Mouse (Mus musculus): Measurements from ENCODE around the gene Dmwd.
A peak's percentile ranks its signal among the peaks of the same experiment; 100 is the strongest.
"Not testable (repeated sequence)": the region's sequence is repeated elsewhere in the genome, so short reads cannot be mapped to it uniquely, and the experiment has no call there.

Gene Dmwd

DNA sequence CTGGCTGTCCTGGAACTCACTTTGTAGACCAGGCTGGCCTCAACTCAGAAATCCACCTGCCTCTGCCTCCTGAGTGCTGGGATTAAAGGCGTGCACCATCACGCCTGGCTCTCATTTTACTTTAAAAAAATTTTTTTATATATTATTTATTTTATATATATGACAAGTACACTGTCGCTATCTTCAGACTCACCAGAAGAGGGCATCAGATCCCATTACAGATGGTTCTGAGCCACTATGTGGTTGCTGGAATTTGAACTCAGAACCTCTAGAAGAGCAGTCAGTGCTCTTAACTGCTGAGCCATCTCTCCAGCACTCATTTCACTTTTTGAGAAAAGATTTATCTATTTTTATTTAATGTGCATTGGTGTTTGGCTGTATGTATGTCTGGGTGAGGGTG lies 5.0 kb upstream of the Dmwd start:
- DNase-seq (ENCODE audit: low spot score in 2 of 2) = not testable (repeated sequence)

DNA sequence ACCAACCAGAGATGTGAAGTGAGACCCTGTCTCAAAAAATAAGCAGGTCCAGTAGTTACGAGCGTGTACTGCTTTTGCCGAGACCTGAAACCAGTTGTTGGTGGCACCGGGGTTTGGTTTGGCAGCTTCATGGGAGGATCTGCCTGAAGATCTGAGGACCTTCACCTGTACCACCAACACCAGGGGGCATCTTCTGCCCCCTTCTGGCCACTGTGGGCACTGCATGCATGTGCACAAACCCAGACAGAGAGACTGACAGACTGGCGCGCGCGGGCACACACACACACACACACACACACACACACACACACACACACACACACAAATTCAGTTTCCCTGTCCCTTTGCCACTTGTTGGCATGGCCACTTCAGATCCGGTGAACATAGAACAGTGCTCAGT lies 2.5 kb upstream of the Dmwd start:
- DNase-seq (ENCODE audit: low spot score in 2 of 2) = peak in 1 of 2 experiments; percentile 5

- DNase-seq (ENCODE audit: low spot score in 2 of 2) = no peak
Observed at GRCm38 (mm10) chr7:19074494-19074893, 1.5 kb upstream of the Dmwd start.

- no peak for DNase-seq (ENCODE audit: low spot score in 2 of 2)
Observed at GRCm38 (mm10) chr7:19075231-19075630, 796 bp upstream of the Dmwd start.

DNA sequence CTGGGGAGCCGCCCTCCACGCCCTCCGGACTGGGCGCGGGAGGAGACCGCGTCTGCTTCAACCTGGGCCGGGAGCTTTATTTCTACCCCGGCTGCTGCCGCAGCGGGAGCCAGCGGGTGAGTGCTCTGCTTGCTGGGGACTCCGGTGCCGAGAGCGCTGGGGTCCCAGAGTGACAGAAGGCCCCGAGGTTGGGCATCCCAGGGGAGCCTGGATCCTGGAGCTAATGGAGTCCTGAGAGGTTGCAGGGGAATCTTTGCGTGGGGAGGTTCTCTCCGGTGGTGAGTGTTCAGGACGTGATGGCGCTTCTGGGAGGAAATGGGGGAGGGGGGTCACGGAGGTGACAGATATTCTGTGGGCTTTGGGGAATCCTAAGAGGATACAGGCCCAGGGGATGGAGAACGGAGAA lies 562 bp downstream of the Dmwd start:
- no peak for DNase-seq (ENCODE audit: low spot score in 2 of 2)

DNA sequence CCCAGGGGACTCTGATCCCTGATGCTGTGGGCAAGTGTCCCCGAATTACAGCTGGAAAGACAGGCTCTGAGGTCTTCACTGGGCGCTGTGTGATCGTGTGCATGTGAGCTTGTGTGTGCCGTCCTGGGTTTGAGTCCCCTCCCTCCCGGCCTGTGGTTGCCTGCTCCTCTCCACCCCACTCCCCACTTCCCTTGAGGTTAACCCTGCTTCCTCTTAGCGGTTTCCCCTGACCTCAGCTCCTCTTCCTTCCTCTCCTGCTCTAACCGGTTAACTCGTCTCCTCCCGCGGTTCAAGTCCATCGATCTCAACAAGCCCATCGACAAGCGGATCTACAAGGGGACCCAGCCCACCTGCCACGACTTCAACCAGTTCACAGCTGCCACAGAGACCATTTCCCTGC lies 1.7 kb downstream of the Dmwd start:
- no peak for DNase-seq (ENCODE audit: low spot score in 2 of 2)

GRCm38 (mm10) chr7:19078732-19079131 lies 2.7 kb downstream of the Dmwd start:
- DNase-seq (ENCODE audit: low spot score in 2 of 2) = no peak

GRCm38 (mm10) chr7:19080451-19080950 lies 4.5 kb downstream of the Dmwd start:
- no peak for DNase-seq (ENCODE audit: low spot score in 2 of 2)

DNA sequence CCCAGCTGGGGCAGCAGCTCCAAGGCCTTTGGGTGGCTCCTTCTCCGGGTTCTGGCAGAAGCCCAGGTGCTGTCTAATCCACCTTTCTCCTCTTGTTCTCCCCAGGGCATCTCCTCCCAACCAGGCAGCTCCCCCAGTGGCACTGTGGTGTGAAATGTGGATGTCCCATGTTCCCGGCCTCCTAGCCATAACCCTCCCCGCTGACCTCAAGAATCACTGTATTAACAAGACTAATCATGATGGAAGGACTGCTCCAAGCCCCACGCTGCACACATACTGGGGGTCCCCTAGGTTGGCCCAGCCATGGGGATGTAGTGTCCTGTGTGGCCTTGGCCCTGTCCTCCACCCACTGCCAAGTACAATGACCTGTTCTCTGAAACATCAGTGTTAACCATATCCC lies 6.1 kb downstream of the Dmwd start:
- DNase-seq (ENCODE audit: low spot score in 2 of 2) = no peak

GRCm38 (mm10) chr7:19083096-19083495 lies 7.1 kb downstream of the Dmwd start:
- DNase-seq (ENCODE audit: low spot score in 2 of 2) = no peak

- DNase-seq (ENCODE audit: low spot score in 2 of 2) = no peak
Observed at GRCm38 (mm10) chr7:19083701-19084100, 7.7 kb downstream of the Dmwd start, which contains the start of gene Dmpk. Gene Dmpk (plus strand): TSS chr7:19083849.

DNA sequence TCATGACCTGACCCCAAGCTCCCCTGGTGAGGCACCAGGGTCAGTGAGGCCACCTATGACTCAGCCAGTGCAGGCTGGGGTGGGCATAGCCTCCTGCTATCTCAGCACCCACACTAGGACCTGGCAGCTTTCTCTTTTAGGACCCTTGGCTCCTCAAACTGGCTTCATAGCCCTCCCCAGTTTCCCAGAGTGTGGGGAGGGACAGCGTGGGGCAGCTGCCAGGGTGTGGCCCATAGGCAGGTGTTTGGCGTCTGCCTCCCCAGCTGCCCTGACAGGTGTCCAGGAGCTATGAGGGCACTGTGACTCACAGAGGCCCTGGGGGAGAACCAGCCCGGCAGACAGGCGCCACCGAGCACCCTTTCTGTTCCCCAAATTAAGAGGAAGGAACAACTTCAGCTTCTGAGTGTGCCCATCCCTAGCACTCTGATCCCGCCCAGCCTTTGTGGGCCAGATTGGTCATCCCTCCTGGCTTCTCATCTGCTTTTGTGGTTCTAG lies 8.3 kb downstream of the Dmwd start:
- DNase-seq (ENCODE audit: low spot score in 2 of 2) = no peak

GRCm38 (mm10) chr7:19084921-19085473 lies 9.0 kb downstream of the Dmwd start:
- DNase-seq (ENCODE audit: low spot score in 2 of 2) = no peak

DNA sequence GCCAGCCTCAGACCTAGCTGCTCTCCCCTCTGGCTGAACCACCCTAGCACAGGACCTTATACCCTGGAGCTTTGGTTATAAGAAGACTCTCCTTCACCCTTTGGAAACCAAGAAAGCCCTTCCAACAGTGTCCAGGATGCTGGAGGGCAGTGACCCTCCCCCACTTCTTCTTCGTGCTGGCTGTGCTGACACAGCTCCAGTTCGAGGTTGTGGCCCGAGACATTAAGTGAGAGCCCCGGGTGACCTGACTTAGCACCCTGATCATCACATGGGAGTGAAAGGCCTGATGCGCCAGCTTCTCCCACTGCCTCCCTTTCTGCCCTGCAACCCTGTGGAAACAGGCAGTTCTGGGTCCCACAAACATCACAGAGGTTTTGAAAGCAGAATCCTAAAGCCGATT lies 9.5 kb downstream of the Dmwd start:
- DNase-seq (ENCODE audit: low spot score in 2 of 2) = no peak

DNA sequence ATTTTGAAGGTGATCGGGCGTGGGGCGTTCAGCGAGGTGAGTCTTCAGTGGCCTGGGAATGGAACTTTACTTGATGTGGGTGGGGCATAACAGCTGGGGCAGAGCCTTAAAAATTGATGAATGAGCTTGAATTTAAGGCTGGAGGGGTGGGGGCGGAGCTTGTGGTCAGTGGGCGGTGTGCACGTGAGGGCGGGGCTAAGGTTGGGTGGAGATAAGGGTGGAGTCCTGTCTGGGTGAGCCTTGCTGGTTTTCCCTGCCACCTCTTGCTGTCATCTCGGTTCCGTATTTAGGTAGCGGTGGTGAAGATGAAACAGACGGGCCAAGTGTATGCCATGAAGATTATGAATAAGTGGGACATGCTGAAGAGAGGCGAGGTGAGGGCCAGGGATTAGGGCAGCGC lies 10.0 kb downstream of the Dmwd start:
- no peak for DNase-seq (ENCODE audit: low spot score in 2 of 2)

DNA sequence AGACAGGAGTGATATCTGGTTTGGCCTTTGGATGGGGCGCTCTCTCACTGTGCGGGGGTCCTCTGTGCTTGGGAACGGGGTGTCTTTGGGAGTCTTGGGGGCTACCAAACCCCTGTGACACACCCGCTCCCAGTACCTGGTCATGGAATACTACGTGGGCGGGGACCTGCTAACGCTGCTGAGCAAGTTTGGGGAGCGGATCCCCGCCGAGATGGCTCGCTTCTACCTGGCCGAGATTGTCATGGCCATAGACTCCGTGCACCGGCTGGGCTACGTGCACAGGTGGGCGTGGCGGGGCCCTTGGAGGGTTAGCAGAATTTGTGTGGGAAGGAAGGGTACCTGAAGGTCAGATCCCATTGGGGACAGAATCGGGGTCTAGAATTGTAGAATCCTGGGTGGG lies 10.7 kb downstream of the Dmwd start:
- no peak for DNase-seq (ENCODE audit: low spot score in 2 of 2)

DNA sequence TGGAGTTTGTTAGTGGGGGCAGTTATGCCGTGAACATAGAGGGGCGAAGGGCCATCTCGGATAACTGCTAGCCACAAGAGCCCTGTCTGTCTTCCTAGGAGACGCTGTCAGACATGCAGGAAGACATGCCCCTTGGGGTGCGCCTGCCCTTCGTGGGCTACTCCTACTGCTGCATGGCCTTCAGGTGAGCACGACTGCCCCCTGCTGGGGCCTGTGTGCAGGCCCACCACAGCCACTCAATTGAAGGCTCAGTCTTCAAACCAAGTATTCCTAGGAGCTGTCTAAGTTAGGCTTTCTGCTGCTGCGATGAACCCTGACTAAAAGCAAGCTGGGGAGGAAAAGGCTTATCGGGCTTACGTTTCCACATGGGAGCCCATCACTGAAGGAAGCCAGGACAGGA lies 12.8 kb downstream of the Dmwd start:
- DNase-seq (ENCODE audit: low spot score in 2 of 2) = no peak

DNA sequence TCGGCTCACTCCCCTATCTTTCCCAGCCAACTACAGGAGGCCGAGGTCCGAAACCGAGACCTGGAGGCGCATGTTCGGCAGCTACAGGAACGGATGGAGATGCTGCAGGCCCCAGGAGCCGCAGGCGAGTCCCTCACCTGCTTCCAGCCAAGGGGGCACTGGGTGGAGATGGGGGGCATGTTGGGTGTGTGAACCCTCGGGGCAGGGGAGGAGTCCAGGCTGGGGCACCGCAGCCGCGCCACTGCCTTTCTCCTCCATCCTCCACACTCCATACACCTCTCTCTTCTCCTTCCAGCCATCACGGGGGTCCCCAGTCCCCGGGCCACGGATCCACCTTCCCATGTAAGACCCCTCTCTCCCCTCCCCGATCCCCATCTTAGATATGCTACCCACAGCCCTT lies 15.9 kb downstream of the Dmwd start:
- DNase-seq (ENCODE audit: low spot score in 2 of 2) = no peak

- DNase-seq (ENCODE audit: low spot score in 2 of 2) = no peak
Observed at GRCm38 (mm10) chr7:19092381-19093173, 16.6 kb downstream of the Dmwd start.

- peak in 1 of 2 experiments; percentile 67 for DNase-seq (ENCODE audit: low spot score in 2 of 2)
Observed at GRCm38 (mm10) chr7:19093174-19093521, 17.1 kb downstream of the Dmwd start.

DNA sequence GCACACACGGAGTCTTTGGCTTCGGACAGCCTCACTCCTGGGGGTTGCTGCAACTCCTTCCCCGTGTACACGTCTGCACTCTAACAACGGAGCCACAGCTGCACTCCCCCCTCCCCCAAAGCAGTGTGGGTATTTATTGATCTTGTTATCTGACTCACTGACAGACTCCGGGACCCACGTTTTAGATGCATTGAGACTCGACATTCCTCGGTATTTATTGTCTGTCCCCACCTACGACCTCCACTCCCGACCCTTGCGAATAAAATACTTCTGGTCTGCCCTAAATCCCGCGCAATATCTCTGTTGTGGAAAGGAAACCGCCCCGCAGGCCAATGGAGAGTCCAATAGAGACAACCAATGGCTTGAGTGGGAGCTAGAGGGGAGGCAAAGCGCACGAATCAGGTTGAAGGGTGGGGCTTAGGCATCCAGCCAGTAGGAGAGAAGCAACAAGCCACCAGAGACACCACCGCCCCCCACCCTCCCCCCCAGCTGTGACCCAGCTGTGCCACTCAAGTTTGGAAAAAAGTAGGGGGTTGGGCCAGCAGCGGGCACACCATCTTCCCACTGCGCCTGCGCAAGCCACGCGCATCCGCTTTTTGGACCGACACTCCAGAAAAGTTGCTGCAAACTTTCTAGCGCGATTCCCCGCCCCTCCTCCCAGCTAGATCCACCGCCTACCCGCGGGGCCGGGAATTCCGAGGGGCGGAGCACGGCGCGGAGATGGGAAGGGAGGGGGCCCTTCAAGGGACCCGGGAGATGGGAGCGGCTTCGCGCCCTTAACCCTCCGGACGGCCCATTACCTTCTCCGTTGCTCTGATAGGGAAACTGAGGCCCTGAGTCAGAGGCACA lies 17.7 kb downstream of the Dmwd start:
- peak; percentile 79 to 83 for DNase-seq (ENCODE audit: low spot score in 2 of 2)

- no peak for DNase-seq (ENCODE audit: low spot score in 2 of 2)
Observed at GRCm38 (mm10) chr7:19094471-19094825, 18.4 kb downstream of the Dmwd start, which contains the start of gene Six5. Gene Six5 (plus strand): TSS chr7:19094594.
